Mouse (Mus musculus): ENCODE data around the gene Iqca. TPM values are rescaled to one million over a fixed set of nuclear protein-coding genes. Genes with fewer than 3 reads are reported as not detected.

The Iqca gene
- polyA plus RNA-seq, 1 experiment from 2014 or later: 0.67 TPM

DNA sequence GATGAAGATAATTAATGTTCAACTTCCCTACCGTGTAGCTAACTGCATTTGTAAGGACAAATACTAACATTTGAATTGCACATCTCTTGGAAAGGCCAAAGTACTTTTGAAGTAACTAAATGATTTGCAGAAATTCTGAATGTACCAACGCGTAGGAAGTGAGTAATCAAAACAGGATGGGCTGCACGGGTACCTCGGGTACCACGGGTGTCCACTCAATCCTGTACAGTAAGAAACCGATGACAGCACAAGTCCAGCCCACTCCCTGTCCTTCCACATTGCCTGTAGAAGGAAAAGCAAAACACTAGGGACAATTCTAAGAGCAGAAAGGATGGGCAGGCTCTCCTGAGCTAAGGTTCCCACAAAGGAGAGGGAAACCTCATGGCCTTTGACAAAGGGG lies 36.0 kb downstream of the Iqca start:
- H3K4me2 ChIP-seq (ENCODE audit: low read length): no peak overlapping the region
- no peak for ATAC-seq

DNA sequence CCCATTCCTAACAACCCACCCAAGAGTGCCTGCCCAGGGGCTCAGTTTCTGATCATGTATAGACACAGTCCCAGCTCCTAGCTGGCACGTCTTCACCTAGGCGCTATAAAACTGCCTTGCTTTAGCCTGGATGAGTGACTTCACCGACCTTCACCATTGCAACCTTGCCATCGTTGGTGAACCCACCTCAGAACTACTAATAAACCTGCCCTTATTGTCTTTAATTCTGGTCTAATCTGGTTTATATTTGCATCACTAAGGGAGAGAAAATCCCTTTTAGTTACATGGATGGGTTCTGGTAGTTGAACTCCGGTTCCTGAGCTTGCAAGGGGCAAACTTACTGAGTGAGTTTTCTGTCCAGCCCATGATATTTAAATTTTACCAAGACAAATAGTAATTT lies 38.6 kb downstream of the Iqca start:
- 86% methylated on average over 5 of the region's 5 CpGs for WGBS
- H3K27ac ChIP-seq (ENCODE audit: low read length): no peak overlapping the region; the same call in 1 of the 2 replicates
- no peak overlapping the region for H3K9ac ChIP-seq (replicated peaks; ENCODE audit: low read depth, low read length)
- no peaks in the 10 kb centered on the region; the same call in 1 of the 2 replicates for H3K4me1 ChIP-seq (replicated peaks; ENCODE audit: control insufficient read depth, insufficient read depth, low read length)
- no peak for ATAC-seq
- H3K36me3 ChIP-seq (ENCODE audit: control insufficient read depth, insufficient read depth): no peaks in the 10 kb centered on the region
- H3K4me3 ChIP-seq (replicated peaks; ENCODE audit: low read length): no peak overlapping the region
- H3K9me3 ChIP-seq (ENCODE audit: control insufficient read depth, low read length): no peaks in the 10 kb centered on the region
- H3K27me3 ChIP-seq (replicated peaks; ENCODE audit: control insufficient read depth, insufficient read depth, low read length): no peaks in the 10 kb centered on the region
- no peak overlapping the region for H3K4me2 ChIP-seq (ENCODE audit: low read length)

More for the DNA sequence above, 36.0 kb downstream of the Iqca start:
- Histone ChIP-seq H3K27me3 (replicated peaks; ENCODE audit: control insufficient read depth, insufficient read depth, low read length) (no peaks in the 10 kb centered on the region), H3K9ac (replicated peaks; ENCODE audit: low read depth, low read length) (no peak overlapping the region), H3K4me1 (replicated peaks; ENCODE audit: control insufficient read depth, insufficient read depth, low read length) (no peaks in the 10 kb centered on the region), H3K4me3 (replicated peaks; ENCODE audit: low read length) (no peak overlapping the region), H3K36me3 (ENCODE audit: control insufficient read depth, insufficient read depth) (no peaks in the 10 kb centered on the region), H3K9me3 (ENCODE audit: control insufficient read depth, low read length) (no peaks in the 10 kb centered on the region), H3K27ac (ENCODE audit: low read length) (no peak overlapping the region)
- WGBS: 88% methylated on average over 7 of the region's 7 CpGs

DNA sequence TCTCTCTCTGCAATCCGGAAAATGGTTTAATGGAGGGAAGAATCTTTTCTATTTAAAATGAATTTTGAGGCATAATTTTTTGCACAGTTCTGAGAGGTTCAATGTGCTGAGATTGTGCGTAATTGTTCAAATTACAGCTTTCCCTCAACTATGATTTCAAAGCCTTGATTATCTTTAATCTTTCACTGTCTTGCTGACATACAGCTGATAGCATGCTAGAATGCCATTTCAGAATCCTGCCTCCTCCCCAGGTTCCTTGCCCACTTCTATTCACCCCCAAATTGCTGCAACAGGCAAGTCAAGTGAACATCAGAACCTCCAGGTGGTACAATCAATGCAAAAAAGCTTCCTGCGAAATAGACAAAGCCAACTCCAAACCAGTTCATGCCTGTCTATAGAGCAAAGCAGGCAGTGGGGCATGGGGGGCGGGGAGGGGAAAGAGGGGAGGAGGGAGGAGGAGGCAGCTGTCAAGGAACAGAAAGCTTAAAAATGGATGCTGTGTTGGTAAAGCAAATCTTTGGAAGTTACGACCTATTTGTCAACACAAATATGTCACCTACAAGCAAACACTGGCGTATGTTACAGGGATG lies 39.5 kb downstream of the Iqca start:
- peak; percentile 76 for ATAC-seq

DNA sequence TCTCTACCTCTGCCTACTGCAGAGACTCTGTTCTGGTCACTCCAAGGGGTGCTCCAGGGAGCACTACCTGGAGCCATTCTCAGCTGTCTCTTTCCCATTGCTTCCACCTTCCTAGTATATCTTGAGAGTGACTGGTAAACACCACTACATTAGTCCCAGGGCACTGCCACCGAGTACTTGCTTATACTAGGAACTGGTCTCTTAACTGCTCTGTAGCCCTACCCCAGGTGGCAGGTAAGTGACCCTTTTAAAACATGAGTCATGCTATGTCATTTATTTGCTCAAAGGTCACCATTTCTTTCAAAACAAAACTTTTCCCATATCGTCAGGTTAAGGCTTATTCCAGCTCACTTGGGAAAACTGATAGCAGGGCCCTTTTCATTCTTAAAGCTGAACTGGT lies 40.5 kb downstream of the Iqca start:
- no peaks in the 10 kb centered on the region; the same call in 1 of the 2 replicates for H3K4me1 ChIP-seq (replicated peaks; ENCODE audit: control insufficient read depth, insufficient read depth, low read length)
- H3K4me2 ChIP-seq (ENCODE audit: low read length): no peak overlapping the region
- H3K36me3 ChIP-seq (ENCODE audit: control insufficient read depth, insufficient read depth): no peaks in the 10 kb centered on the region
- H3K9ac ChIP-seq (replicated peaks; ENCODE audit: low read depth, low read length): no peak overlapping the region
- H3K4me3 ChIP-seq (replicated peaks; ENCODE audit: low read length): no peak overlapping the region
- no peaks in the 10 kb centered on the region for H3K27me3 ChIP-seq (replicated peaks; ENCODE audit: control insufficient read depth, insufficient read depth, low read length)
- no peak overlapping the region for H3K27ac ChIP-seq (ENCODE audit: low read length)
- no peak for ATAC-seq
- no peaks in the 10 kb centered on the region for H3K9me3 ChIP-seq (ENCODE audit: control insufficient read depth, low read length)
- 90% methylated on average over 2 of the region's 2 CpGs for WGBS

More for the DNA sequence above, 39.5 kb downstream of the Iqca start:
- Histone ChIP-seq H3K4me2 (ENCODE audit: low read length) (no peak overlapping the region), H3K9ac (replicated peaks; ENCODE audit: low read depth, low read length) (no peak overlapping the region), H3K36me3 (ENCODE audit: control insufficient read depth, insufficient read depth) (no peaks in the 10 kb centered on the region), H3K27me3 (replicated peaks; ENCODE audit: control insufficient read depth, insufficient read depth, low read length) (no peaks in the 10 kb centered on the region), H3K4me1 (replicated peaks; ENCODE audit: control insufficient read depth, insufficient read depth, low read length) (no peaks in the 10 kb centered on the region; the same call in 1 of the 2 replicates), H3K9me3 (ENCODE audit: control insufficient read depth, low read length) (no peaks in the 10 kb centered on the region), H3K4me3 (replicated peaks; ENCODE audit: low read length) (no peak overlapping the region), H3K27ac (ENCODE audit: low read length) (peak overlapping the region; percentile 58)
- WGBS: 68% methylated on average over 6 of the region's 6 CpGs

DNA sequence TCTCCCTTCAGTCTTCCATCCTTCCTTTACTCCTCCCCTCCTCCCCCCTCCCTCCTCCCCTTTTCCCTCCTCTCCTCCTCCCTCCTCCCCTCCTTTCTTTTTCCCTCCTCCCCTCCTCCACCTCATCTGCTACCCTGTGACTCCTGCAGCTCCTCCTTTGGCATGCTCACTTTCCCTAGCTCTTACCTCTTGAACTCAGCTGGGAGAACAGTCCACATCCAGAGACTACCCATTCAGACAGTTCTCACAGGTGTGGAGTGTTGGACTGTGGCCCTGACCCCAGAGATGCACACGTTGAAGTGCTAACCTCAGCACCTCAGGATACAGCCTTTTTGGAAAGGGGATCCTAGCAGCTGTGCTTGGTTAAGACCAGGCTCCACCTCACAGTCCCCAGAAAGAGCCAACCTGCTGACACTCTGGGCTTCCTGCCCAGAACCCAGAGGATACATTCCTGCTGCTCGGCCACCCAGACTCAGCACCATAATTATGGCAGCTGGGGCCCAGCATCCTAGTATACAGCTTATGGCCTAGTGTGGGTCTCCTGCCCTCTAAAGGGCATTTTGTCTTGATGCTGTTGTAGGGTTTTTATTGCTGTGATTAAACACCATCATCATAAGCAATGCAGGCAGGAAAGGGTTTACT lies 41.9 kb downstream of the Iqca start:
- H3K4me2 ChIP-seq (ENCODE audit: low read length): no peak overlapping the region
- peak; percentile 57 for ATAC-seq

DNA sequence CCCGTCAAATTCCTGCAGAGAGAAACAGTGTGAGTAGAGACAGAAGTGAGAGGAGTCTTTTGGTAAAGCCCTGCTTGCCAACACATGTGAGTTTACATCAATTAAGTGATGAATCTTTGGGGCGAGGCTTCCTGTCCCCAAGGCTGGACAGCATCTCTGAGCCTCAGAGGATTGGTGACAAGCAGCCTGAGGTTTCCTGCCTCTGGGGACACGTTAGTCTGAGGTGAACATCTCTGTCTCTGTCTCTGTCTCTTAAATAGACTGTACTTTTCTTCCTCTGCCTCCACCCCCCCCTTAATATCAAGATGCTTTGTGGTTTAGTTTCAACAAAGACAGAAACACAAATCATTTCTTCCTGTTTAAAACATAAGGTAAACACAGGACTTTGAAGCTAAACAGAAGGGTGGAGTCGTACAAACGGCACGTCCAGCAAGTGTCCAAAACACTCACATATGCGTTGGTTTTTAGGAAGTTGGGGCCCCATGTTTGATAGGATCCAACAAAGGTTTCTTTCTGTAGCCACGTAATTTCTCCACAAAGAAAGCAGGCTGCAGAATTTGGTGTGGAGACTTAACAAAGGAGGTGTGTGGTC lies 49.2 kb downstream of the Iqca start:
- H3K9me3 ChIP-seq (ENCODE audit: control insufficient read depth, low read length): no peaks in the 10 kb centered on the region
- ATAC-seq: no peak
- no peak overlapping the region for H3K4me3 ChIP-seq (replicated peaks; ENCODE audit: low read length)
- 75% methylated on average over 8 of the region's 8 CpGs for WGBS
- no peaks in the 10 kb centered on the region for H3K4me1 ChIP-seq (replicated peaks; ENCODE audit: control insufficient read depth, insufficient read depth, low read length)
- H3K27ac ChIP-seq (ENCODE audit: low read length): no peak overlapping the region
- no peaks in the 10 kb centered on the region for H3K27me3 ChIP-seq (replicated peaks; ENCODE audit: control insufficient read depth, insufficient read depth, low read length)
- no peak overlapping the region for H3K9ac ChIP-seq (replicated peaks; ENCODE audit: low read depth, low read length)
- H3K4me2 ChIP-seq (ENCODE audit: low read length): no peak overlapping the region
- no peaks in the 10 kb centered on the region for H3K36me3 ChIP-seq (ENCODE audit: control insufficient read depth, insufficient read depth)

More for the DNA sequence above, 41.9 kb downstream of the Iqca start:
- no peak overlapping the region for H3K27ac ChIP-seq (ENCODE audit: low read length)
- H3K36me3 ChIP-seq (ENCODE audit: control insufficient read depth, insufficient read depth): no peaks in the 10 kb centered on the region
- H3K9ac ChIP-seq (replicated peaks; ENCODE audit: low read depth, low read length): no peak overlapping the region
- H3K4me1 ChIP-seq (replicated peaks; ENCODE audit: control insufficient read depth, insufficient read depth, low read length): no peaks in the 10 kb centered on the region; the same call in 1 of the 2 replicates
- 43% methylated on average over 2 of the region's 2 CpGs for WGBS
- H3K9me3 ChIP-seq (ENCODE audit: control insufficient read depth, low read length): no peaks in the 10 kb centered on the region
- no peaks in the 10 kb centered on the region for H3K27me3 ChIP-seq (replicated peaks; ENCODE audit: control insufficient read depth, insufficient read depth, low read length)
- H3K4me3 ChIP-seq (replicated peaks; ENCODE audit: low read length): no peak overlapping the region

DNA sequence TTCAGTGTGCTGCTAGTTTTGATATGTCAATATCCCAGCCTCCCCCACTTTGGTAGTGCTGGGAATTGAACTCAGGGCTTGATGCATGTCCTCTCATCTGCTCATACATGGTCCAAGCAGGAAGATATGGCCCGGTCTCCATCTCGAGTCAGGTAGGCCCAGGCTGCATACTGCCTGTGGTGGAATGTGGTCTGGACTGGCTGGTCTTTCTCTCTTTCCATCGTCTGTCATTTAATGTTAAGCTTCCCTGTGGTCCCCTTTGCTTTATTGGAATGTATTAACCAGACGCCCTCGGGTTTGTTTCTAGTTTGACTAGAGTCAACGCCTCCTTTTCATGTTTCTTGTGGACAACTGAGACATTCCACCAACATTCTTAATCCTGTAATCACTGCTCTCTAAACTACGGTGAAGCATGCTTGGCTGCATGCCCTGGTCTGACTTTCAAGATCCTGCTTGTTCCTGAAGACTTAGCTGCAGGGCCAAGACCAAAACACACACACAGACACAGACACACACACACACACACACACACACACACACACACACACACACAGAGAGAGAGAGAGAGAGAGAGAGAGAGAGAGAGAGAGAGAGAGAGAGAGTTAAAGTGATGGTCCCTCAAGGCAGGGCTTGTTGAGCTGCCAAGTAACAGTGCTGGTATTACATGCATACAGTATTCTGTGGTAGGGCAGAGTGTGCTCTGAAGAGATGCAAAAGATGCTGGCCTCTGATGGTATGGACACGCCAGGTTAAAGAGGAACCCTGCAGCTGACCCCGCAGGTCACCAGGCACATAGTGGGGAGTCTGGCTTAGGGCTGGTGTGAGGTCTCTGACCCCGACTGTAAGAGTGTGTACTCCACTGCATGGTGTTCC lies 52.6 kb downstream of the Iqca start:
- ATAC-seq: no peak
- Histone ChIP-seq H3K9ac (replicated peaks; ENCODE audit: low read depth, low read length) (no peak overlapping the region), H3K9me3 (ENCODE audit: control insufficient read depth, low read length) (no peaks in the 10 kb centered on the region), H3K36me3 (ENCODE audit: control insufficient read depth, insufficient read depth) (no peaks in the 10 kb centered on the region), H3K27ac (ENCODE audit: low read length) (no peak overlapping the region), H3K4me3 (replicated peaks; ENCODE audit: low read length) (no peak overlapping the region), H3K27me3 (replicated peaks; ENCODE audit: control insufficient read depth, insufficient read depth, low read length) (no peaks in the 10 kb centered on the region), H3K4me1 (replicated peaks; ENCODE audit: control insufficient read depth, insufficient read depth, low read length) (no peaks in the 10 kb centered on the region), H3K4me2 (ENCODE audit: low read length) (no peak overlapping the region)
- 63% methylated on average over 10 of the region's 10 CpGs for WGBS

DNA sequence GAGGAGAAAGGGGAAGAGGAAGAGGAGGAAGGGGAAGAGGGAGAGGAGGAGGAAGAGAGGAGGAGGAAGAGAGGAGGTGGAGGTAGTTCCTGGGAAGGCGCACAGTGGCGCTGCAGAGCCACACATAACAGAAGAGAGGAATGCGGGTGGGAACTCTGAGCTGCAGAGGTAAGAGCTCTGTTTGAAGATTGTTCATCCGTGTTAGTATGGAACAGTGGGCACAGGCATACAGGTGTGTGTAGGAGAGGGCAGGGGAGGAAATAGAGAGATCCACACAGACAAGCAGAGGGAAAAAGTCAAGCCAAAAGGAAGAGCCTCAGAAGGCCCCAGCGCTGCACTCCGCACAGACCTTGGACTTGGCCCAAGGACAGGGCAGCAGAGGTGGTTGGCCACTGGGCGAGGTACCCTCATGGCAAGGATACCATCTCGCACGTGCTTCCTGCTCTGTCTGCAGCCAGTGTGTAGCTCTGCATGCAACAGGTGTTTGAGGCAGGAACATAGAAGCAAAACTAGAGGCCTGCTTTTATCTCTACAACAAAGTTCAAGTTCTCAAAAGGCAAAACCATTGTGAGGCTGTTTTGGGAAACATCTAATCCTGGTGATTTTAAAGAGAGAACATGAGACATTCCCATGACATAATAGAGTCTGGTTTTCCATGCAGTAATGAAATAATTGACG lies 60.2 kb downstream of the Iqca start:
- H3K4me2 ChIP-seq (ENCODE audit: low read length): no peak overlapping the region
- no peak overlapping the region for H3K9ac ChIP-seq (replicated peaks; ENCODE audit: low read depth, low read length)
- H3K27me3 ChIP-seq (replicated peaks; ENCODE audit: control insufficient read depth, insufficient read depth, low read length): no peaks in the 10 kb centered on the region
- H3K27ac ChIP-seq (ENCODE audit: low read length): no peak overlapping the region
- no peak for ATAC-seq
- peaks cover 2% of the 10 kb centered on the region; the same call in 1 of the 2 replicates for H3K9me3 ChIP-seq (ENCODE audit: control insufficient read depth, low read length)
- no peak overlapping the region for H3K4me3 ChIP-seq (replicated peaks; ENCODE audit: low read length)
- no peaks in the 10 kb centered on the region for H3K4me1 ChIP-seq (replicated peaks; ENCODE audit: control insufficient read depth, insufficient read depth, low read length)
- H3K36me3 ChIP-seq (ENCODE audit: control insufficient read depth, insufficient read depth): no peaks in the 10 kb centered on the region
- WGBS: 81% methylated on average over 10 of the region's 10 CpGs

Measured in forebrain, embryonic 16.5 days (tissue).